Mouse (Mus musculus) ES-Bruce4 (cell line): ENCODE measurements at regions not wholly inside any gene's neighbourhood (a gene's known extent, or its start where the extent isn't known, plus 50 kb on each side); places are given as distances from the start of the nearest gene placed in this dataset.

Experiments used
- CTCF ChIP-seq: IDR thresholded peaks from one replicate; pipeline ENCODE4 v1.8.1; 2011; ENCODE audit warnings: low read depth, low read length
- POLR2A ChIP-seq: IDR thresholded peaks from one replicate; pipeline ENCODE4 v1.8.1; 2011; ENCODE audit warnings: low read length; ENCODE audit not compliant: insufficient read depth

DNA sequence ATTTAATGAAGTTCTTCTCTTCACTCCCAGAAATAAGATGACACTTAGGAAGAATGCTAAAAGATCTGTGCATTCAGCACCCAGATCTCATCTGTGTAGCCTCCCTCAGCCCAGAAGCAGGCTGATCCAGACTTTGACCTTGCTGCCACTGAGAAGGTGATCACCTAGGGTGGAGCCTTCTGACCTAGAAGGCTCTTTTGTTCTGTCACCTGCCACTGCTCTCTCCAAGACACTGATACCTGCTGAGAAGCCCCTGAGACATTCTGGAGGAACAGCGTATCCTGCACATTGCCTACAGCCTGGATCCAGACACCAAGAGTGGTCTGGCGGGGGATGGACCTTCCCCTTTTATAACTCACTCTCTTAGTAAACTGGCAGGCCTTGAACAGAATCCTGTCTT, 190.0 kb upstream of the Luzp2 start:
- no peak for TF ChIP-seq POLR2A
- TF ChIP-seq CTCF, result no peak
